Mouse (Mus musculus): Measurements from ENCODE around the gene Zp3. TPM values are rescaled to one million over a fixed set of nuclear protein-coding genes. Genes with fewer than 3 reads are reported as not detected.

Gene Zp3
- polyA plus RNA-seq, 1 experiment = not detected

DNA sequence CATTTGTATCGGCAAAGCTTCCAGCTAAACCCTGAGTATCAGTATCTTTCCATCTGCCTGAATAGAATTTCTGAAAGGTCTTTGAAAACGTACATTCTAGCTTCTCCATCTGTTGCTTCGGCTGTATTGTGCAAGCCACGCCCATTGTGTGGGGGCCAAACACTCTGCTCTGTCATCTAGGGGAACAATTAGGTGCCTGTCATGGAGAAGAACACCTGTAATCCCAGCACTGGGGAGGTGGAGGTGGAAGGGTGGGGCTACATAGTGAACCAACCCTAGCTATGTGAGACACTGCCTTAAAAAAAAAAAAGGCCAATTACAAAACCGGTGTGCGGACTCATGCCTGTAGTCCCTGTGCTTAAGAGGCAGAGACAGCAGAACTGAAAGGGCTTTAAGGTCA lies 37.2 kb upstream of the Zp3 start:
- Histone ChIP-seq H3K4me1 (ENCODE audit: control insufficient read depth, insufficient read depth, low read length) (peaks cover 5% of the 10 kb centered on the region), H3K27ac (ENCODE audit: insufficient read depth, low read depth, low read length) (no peak overlapping the region), H3K4me3 (ENCODE audit: insufficient read depth, low read depth, low read length) (no peak overlapping the region)
- TF ChIP-seq CTCF (IDR thresholded peaks at IDR 0.05; ENCODE audit: insufficient read depth, low read depth, low read length) = no peak
- no peak for TF ChIP-seq POLR2A (IDR thresholded peaks at IDR 0.05; ENCODE audit: insufficient read depth, low read depth, low read length)
- WGBS = 67% methylated on average over 6 of the region's 6 CpGs

DNA sequence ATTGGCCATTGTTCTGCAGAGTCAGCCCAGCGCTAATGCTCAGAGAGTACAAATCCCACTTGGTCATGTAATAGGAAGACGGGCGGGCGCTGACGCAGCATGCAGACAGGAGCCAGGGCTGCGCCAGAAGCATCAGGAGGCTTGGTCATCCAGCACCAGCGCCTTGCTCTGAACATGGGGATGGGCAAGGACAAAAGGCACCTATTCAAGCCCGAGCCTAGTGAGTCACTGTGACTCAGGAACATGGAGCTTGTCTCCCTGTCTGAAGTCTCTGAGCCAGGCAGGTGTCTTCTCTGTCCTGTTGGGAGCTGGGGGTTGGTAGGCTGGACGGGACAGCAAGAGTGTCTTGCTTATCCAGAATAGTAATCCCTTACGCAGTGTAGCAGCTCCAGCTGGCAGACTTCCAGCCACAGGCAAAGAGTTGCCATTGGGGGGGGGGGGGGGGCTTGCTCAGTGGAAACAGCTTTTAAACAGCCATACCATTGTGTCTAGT lies 33.9 kb upstream of the Zp3 start:
- H3K4me3 ChIP-seq (ENCODE audit: insufficient read depth, low read depth, low read length) = no peak overlapping the region
- no peak overlapping the region for H3K27ac ChIP-seq (ENCODE audit: insufficient read depth, low read depth, low read length)
- peaks cover 9% of the 10 kb centered on the region for H3K4me1 ChIP-seq (ENCODE audit: control insufficient read depth, insufficient read depth, low read length)
- TF ChIP-seq CTCF (IDR thresholded peaks at IDR 0.05; ENCODE audit: insufficient read depth, low read depth, low read length) (no peak), POLR2A (IDR thresholded peaks at IDR 0.05; ENCODE audit: insufficient read depth, low read depth, low read length) (no peak)
- 24% methylated on average over 10 of the region's 10 CpGs for WGBS

DNA sequence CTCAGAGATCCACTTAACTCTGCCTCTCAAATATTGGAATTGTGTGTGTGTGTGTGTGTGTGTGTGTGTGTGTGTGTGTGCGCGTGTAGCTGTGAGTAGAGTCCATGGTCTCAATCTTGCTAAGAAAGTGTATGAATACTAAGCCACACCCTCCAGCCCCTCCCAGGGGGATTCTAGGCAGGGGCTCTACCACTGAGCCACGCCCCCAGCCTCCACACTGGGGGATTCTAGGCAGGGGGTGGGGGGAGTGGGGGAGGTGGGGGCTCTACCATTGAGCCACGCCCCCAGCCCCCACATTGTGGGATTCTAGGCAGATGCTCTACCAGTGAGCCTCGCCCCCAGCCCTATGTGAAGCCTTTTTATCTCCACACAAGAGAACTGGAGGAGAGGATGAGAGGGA lies 33.3 kb upstream of the Zp3 start:
- TF ChIP-seq POLR2A (IDR thresholded peaks at IDR 0.05; ENCODE audit: insufficient read depth, low read depth, low read length) (no peak), CTCF (IDR thresholded peaks at IDR 0.05; ENCODE audit: insufficient read depth, low read depth, low read length) (no peak)
- no peak overlapping the region for H3K4me3 ChIP-seq (ENCODE audit: insufficient read depth, low read depth, low read length)
- H3K27ac ChIP-seq (ENCODE audit: insufficient read depth, low read depth, low read length) = no peak overlapping the region
- H3K4me1 ChIP-seq (ENCODE audit: control insufficient read depth, insufficient read depth, low read length) = peaks cover 11% of the 10 kb centered on the region
- 77% methylated on average over 5 of the region's 5 CpGs for WGBS

DNA sequence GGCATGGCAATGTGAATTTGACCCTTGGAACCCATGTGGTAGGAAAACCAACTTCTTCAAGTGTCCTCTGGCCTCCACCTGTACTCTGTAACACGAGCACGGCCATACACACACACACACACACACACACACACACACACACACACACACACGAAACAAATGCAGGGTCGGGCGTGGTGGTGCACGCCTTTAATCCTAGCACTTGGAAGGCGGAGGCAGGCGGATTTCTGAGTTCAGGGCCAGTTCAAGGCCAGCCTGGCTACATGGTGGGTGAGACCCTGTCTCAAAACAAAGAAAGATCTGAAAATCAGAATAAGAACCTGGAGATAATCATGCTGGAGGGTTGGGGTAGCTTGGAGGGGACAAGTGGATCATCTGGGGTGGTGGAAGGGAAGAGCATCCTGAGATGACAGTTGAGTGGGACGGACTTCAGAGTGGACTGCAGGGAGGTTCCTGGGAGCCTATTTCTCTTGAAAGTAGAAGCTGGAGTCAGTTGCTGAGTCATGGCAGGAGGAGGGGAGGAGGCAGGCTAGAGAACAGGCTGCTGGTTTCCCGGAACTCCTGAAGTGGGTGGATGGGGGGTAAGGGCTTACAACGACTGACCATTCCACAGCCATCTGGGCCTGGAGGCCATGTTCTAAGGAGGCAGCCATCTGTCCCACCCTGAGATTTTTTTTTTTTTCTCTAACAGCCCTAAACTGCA lies 29.0 kb upstream of the Zp3 start:
- TF ChIP-seq CTCF (IDR thresholded peaks at IDR 0.05; ENCODE audit: insufficient read depth, low read depth, low read length) (no peak), POLR2A (IDR thresholded peaks at IDR 0.05; ENCODE audit: insufficient read depth, low read depth, low read length) (no peak)
- no peak overlapping the region for H3K4me3 ChIP-seq (ENCODE audit: insufficient read depth, low read depth, low read length)
- H3K27ac ChIP-seq (ENCODE audit: insufficient read depth, low read depth, low read length) = no peak overlapping the region
- peaks cover 9% of the 10 kb centered on the region for H3K4me1 ChIP-seq (ENCODE audit: control insufficient read depth, insufficient read depth, low read length)
- WGBS = 79% methylated on average over 11 of the region's 11 CpGs

DNA sequence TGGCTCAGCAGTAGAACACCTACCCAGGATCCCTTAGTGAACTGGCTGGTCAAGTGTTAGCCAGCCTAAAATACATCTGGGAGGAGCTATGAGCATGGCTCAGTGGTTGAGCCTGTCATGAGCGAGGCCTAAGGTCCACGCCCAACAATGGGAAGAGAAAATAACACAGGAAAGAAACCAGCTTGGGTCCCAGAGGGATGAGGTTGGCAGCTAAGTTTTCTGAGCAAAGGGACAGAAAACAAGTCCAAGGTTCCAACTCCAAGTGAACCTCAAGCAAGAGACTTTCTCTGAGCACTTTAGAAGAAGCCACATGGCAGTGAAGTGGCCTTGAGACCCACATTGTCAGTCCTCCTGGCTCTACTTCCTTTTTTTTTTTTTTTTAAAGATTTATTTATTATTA lies 28.2 kb upstream of the Zp3 start:
- no peak overlapping the region for H3K27ac ChIP-seq (ENCODE audit: insufficient read depth, low read depth, low read length)
- TF ChIP-seq CTCF (IDR thresholded peaks at IDR 0.05; ENCODE audit: insufficient read depth, low read depth, low read length) (no peak), POLR2A (IDR thresholded peaks at IDR 0.05; ENCODE audit: insufficient read depth, low read depth, low read length) (no peak)
- H3K4me3 ChIP-seq (ENCODE audit: insufficient read depth, low read depth, low read length) = no peak overlapping the region
- 96% methylated on average over 2 of the region's 2 CpGs for WGBS
- 0 out of 2 replicates have a peak, but pooled peaks cover 6% of the 10 kb centered on the region for H3K4me1 ChIP-seq (ENCODE audit: control insufficient read depth, insufficient read depth, low read length)

DNA sequence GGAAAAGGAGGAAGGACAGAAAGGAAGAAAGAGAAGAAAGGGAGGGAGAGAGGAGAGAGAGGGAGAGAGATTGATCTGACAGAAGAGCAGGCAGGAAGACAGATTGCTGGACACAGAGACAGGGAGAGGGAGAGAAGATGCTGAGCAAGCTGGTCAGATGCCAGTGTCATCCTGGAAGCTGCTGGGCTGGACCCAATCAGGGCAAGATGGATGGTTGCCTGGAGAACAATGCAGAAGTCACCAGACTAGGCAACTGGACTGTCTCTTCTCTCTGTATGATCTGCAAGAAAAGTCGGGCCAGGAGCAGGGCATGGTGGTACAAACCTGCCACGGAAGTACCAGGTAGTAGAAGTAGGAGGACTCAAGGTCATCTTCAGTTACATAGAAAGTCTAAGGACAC lies 27.1 kb upstream of the Zp3 start:
- Histone ChIP-seq H3K4me1 (ENCODE audit: control insufficient read depth, insufficient read depth, low read length) (peaks cover 6% of the 10 kb centered on the region; the same call in 1 of the 2 replicates), H3K27ac (ENCODE audit: insufficient read depth, low read depth, low read length) (no peak overlapping the region), H3K4me3 (ENCODE audit: insufficient read depth, low read depth, low read length) (no peak overlapping the region)
- WGBS = 91% methylated on average over 2 of the region's 2 CpGs
- no peak for TF ChIP-seq CTCF (IDR thresholded peaks at IDR 0.05; ENCODE audit: insufficient read depth, low read depth, low read length)

DNA sequence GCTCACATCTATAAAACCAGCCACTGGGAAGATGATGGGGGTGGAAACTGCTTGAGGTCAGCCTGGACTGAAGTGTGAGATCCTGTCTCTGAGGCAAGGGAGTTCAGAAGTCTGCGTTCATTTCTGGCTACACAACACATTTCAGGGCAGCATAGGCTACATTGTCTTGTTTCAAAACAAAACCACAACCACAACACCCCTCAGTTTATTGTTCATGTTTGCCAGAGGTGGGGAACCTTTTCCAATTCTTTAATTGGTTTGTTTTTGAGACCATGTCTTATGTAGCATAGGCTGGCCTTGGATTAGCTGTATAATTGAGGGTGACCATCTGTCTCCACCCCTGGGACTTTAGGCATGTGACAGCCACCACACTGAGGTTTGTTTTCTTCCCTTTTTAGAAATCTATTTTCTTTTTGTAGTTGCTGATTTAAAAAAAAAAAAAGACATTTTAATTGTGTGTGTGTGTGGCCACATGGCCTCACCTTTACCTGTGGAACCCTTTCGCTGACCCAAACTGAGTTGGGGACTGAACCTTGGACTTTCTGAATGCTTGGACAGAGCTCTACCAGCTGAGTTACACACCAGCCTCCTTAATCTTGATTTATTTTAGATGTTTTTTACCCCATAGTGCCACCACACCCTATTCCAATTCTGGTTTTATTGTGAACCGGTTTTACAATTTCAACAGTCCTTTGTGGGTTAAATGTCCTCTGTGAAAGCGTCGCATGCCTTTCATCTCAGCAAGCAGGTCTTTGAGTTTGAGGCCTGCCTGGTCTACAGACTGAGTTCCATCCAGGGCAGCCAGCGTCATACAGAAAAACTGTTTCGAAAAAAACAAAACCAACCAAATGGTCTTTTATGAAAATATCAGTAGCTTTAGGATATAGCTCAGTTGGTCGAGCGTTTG lies 23.3 kb upstream of the Zp3 start:
- Histone ChIP-seq H3K27ac (ENCODE audit: insufficient read depth, low read depth, low read length) (peak overlapping the region; percentile 77), H3K4me3 (ENCODE audit: insufficient read depth, low read depth, low read length) (0 out of 2 replicates have a peak overlapping the region, but pooled peaks have one; percentile 50), H3K4me1 (ENCODE audit: control insufficient read depth, insufficient read depth, low read length) (no peaks in the 10 kb centered on the region; the same call in 1 of the 2 replicates)
- WGBS = 75% methylated on average over 9 of the region's 9 CpGs
- TF ChIP-seq CTCF (IDR thresholded peaks at IDR 0.05; ENCODE audit: insufficient read depth, low read depth, low read length) (no peak), POLR2A (IDR thresholded peaks at IDR 0.05; ENCODE audit: insufficient read depth, low read depth, low read length) (no peak)

DNA sequence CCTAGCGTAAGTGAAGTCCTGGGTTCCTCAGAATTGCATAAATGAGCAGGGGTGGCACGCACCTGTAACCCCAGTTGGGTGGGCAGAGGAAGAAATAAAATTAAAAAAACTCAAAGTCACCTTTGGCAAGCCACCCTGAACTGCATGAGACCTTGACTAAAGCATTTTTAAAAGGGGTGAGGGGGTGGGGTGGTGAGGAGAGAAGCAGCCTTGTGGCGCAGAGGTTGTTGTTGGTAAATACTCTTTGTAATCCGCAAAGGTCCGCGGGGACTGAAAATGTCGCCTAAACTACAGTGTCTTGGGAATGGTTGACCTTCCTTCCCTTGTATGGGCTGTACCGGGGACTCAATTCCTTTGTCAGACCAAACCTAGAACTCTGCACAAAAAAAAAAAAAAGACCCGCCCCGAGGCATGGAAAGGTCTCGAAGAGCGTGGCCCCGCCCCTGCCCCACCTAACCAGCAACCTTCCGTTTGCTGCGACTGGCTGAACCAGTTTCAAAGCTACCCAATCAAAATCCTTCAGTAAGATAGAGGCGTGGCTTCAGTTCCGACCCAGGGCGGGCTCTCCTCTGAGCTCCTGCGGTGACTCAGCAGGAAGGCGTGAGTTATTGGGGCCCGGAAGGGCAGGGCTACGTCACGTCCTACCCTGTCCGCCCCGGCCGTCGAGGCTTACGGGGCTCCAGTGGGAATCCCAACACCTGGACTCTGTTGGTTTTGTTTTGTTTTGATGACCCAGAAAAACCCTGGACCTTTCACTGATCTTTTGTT lies 22.5 kb upstream of the Zp3 start:
- H3K4me1 ChIP-seq (ENCODE audit: control insufficient read depth, insufficient read depth, low read length) = peaks cover 2% of the 10 kb centered on the region; the same call in 1 of the 2 replicates
- TF ChIP-seq POLR2A (IDR thresholded peaks at IDR 0.05; ENCODE audit: insufficient read depth, low read depth, low read length) = peak; percentile 45
- TF ChIP-seq CTCF (IDR thresholded peaks at IDR 0.05; ENCODE audit: insufficient read depth, low read depth, low read length) = no peak
- WGBS = 6% methylated on average over 28 of the region's 28 CpGs
- H3K27ac ChIP-seq (ENCODE audit: insufficient read depth, low read depth, low read length) = peak overlapping the region; percentile 77
- peak overlapping the region; percentile 50 for H3K4me3 ChIP-seq (ENCODE audit: insufficient read depth, low read depth, low read length)
